Mouse (Mus musculus) E14TG2a.4 (cell line): ENCODE measurements around the gene U90926.

Experiments used
- CTCF ChIP-seq: conservative IDR thresholded peaks from 2 replicates; pipeline ENCODE4 v1.5.1; 2014; ENCODE audit warnings: low read length
- NANOG ChIP-seq: IDR thresholded peaks from 2 replicates; pipeline ENCODE4 v1.6.1; 2014; ENCODE audit warnings: borderline replicate concordance, low read length, mixed read lengths

- TF ChIP-seq CTCF, result no peak
- TF ChIP-seq NANOG, result no peak
Measured at GRCm38 (mm10) chr5:92183071-92183830, 32.0 kb downstream of the U90926 start.
